Mouse (Mus musculus) c-Kit-positive CD71-negative TER-119-negative erythroid progenitor cells, embryonic 14.5 days (primary cell): ENCODE measurements around the gene Pde8a.
A peak's percentile ranks its signal among the peaks of the same experiment; 100 is the strongest.

Source experiments
- DNase-seq: peaks from one replicate; pipeline ENCODE4 v3.0.0-alpha.2; 2013; ENCODE audit warnings: low read depth

The Pde8a gene

GRCm38 (mm10) chr7:81211760-81212159 lies 1.6 kb upstream of the Pde8a start:
- no peak for DNase-seq

- DNase-seq: peak; percentile 41
These were observed 1.1 kb upstream of the Pde8a start for GRCm38 (mm10) chr7:81212261-81212681.

- peak; percentile 86 for DNase-seq
These were observed 574 bp upstream of the Pde8a start for GRCm38 (mm10) chr7:81212697-81213346.

- no peak for DNase-seq
These were observed 934 bp downstream of the Pde8a start for GRCm38 (mm10) chr7:81214153-81214907.

- DNase-seq: no peak
These were observed 2.6 kb downstream of the Pde8a start for GRCm38 (mm10) chr7:81215950-81216349.

GRCm38 (mm10) chr7:81219321-81219720 lies 5.9 kb downstream of the Pde8a start:
- no peak for DNase-seq

GRCm38 (mm10) chr7:81220381-81220780 lies 7.0 kb downstream of the Pde8a start:
- no peak for DNase-seq

- DNase-seq: no peak
These were observed 10.9 kb downstream of the Pde8a start for GRCm38 (mm10) chr7:81224260-81224659.

- no peak for DNase-seq
These were observed 16.8 kb downstream of the Pde8a start for GRCm38 (mm10) chr7:81230091-81230792.

- DNase-seq: no peak
These were observed 19.3 kb downstream of the Pde8a start for GRCm38 (mm10) chr7:81232674-81233073.

GRCm38 (mm10) chr7:81235117-81235516 lies 21.7 kb downstream of the Pde8a start:
- DNase-seq: no peak

- DNase-seq: no peak
These were observed 22.3 kb downstream of the Pde8a start for GRCm38 (mm10) chr7:81235600-81236223.

- no peak for DNase-seq
These were observed 30.0 kb downstream of the Pde8a start for GRCm38 (mm10) chr7:81243361-81243760.

GRCm38 (mm10) chr7:81249854-81250279 lies 36.5 kb downstream of the Pde8a start:
- no peak for DNase-seq

- no peak for DNase-seq
These were observed 37.2 kb downstream of the Pde8a start for GRCm38 (mm10) chr7:81250601-81251000.

GRCm38 (mm10) chr7:81251521-81251920 lies 38.1 kb downstream of the Pde8a start:
- no peak for DNase-seq

- DNase-seq: no peak
These were observed 39.9 kb downstream of the Pde8a start for GRCm38 (mm10) chr7:81253317-81253716.

GRCm38 (mm10) chr7:81254579-81254978 lies 41.2 kb downstream of the Pde8a start:
- DNase-seq: no peak

- DNase-seq: no peak
These were observed 42.1 kb downstream of the Pde8a start for GRCm38 (mm10) chr7:81255456-81255855.

- no peak for DNase-seq
These were observed 43.4 kb downstream of the Pde8a start for GRCm38 (mm10) chr7:81256773-81257172.

- no peak for DNase-seq
These were observed 48.2 kb downstream of the Pde8a start for GRCm38 (mm10) chr7:81261548-81261947.

GRCm38 (mm10) chr7:81272908-81273307 lies 59.5 kb downstream of the Pde8a start:
- no peak for DNase-seq
